Mouse (Mus musculus): ENCODE measurements at regions not wholly inside any gene's neighbourhood (a gene's known extent, or its start where the extent isn't known, plus 50 kb on each side); places are given as distances from the start of the nearest gene placed in this dataset.

GRCm38 (mm10) chr5:133601241-133601739 is 498.2 kb upstream of the Castor2 start:
- no peak for TF ChIP-seq FLI1 (IDR thresholded peaks at IDR 0.05; ENCODE audit: low read length)
- TF ChIP-seq GATA1 (IDR thresholded peaks at IDR 0.05; ENCODE audit: borderline replicate concordance, low read length), result no peak
- Histone ChIP-seq H3K4me1 (no peaks in the 10 kb centered on the region), H3K4me3 (replicated peaks) (no peak overlapping the region), H3K27me3 (replicated peaks) (no peaks in the 10 kb centered on the region), H3K36me3 (replicated peaks; ENCODE audit: low read length) (no peaks in the 10 kb centered on the region), H3K9me3 (peaks cover 74% of the 10 kb centered on the region)

- TF ChIP-seq GATA1 (IDR thresholded peaks at IDR 0.05; ENCODE audit: borderline replicate concordance, low read length) (no peak), FLI1 (IDR thresholded peaks at IDR 0.05; ENCODE audit: low read length) (no peak)
- no peak overlapping the region for H3K4me3 ChIP-seq (replicated peaks)
- peaks cover 70% of the 10 kb centered on the region for H3K9me3 ChIP-seq
- H3K4me1 ChIP-seq, result no peaks in the 10 kb centered on the region
- H3K36me3 ChIP-seq (replicated peaks; ENCODE audit: low read length), result no peaks in the 10 kb centered on the region
- H3K27me3 ChIP-seq (replicated peaks), result no peaks in the 10 kb centered on the region
Measured at GRCm38 (mm10) chr5:133600630-133601029, 498.9 kb upstream of the Castor2 start.

- Histone ChIP-seq H3K4me3 (replicated peaks) (no peak overlapping the region), H3K9me3 (peaks cover 49% of the 10 kb centered on the region), H3K4me1 (no peaks in the 10 kb centered on the region), H3K27me3 (replicated peaks) (no peaks in the 10 kb centered on the region), H3K36me3 (replicated peaks; ENCODE audit: low read length) (no peaks in the 10 kb centered on the region)
- TF ChIP-seq GATA1 (IDR thresholded peaks at IDR 0.05; ENCODE audit: borderline replicate concordance, low read length) (no peak), FLI1 (IDR thresholded peaks at IDR 0.05; ENCODE audit: low read length) (no peak)
Measured at GRCm38 (mm10) chr5:133598105-133598504, 501.4 kb upstream of the Castor2 start.

- Histone ChIP-seq H3K9me3 (peaks cover 62% of the 10 kb centered on the region), H3K36me3 (replicated peaks; ENCODE audit: low read length) (no peaks in the 10 kb centered on the region), H3K4me3 (replicated peaks) (no peak overlapping the region), H3K4me1 (no peaks in the 10 kb centered on the region), H3K27me3 (replicated peaks) (no peaks in the 10 kb centered on the region)
- TF ChIP-seq GATA1 (IDR thresholded peaks at IDR 0.05; ENCODE audit: borderline replicate concordance, low read length) (no peak), FLI1 (IDR thresholded peaks at IDR 0.05; ENCODE audit: low read length) (no peak)
Measured at GRCm38 (mm10) chr5:133586492-133586891, 513.0 kb upstream of the Castor2 start.

GRCm38 (mm10) chr5:133585181-133585580 is 514.3 kb upstream of the Castor2 start:
- H3K27me3 ChIP-seq (replicated peaks), result no peaks in the 10 kb centered on the region
- H3K4me3 ChIP-seq (replicated peaks), result no peak overlapping the region
- TF ChIP-seq FLI1 (IDR thresholded peaks at IDR 0.05; ENCODE audit: low read length) (no peak), GATA1 (IDR thresholded peaks at IDR 0.05; ENCODE audit: borderline replicate concordance, low read length) (no peak)
- no peaks in the 10 kb centered on the region for H3K4me1 ChIP-seq
- H3K36me3 ChIP-seq (replicated peaks; ENCODE audit: low read length), result no peaks in the 10 kb centered on the region
- H3K9me3 ChIP-seq, result peaks cover 60% of the 10 kb centered on the region

GRCm38 (mm10) chr5:133576595-133576994 is 522.9 kb upstream of the Castor2 start:
- Histone ChIP-seq H3K4me1 (no peaks in the 10 kb centered on the region), H3K4me3 (replicated peaks) (no peak overlapping the region), H3K27me3 (replicated peaks) (no peaks in the 10 kb centered on the region), H3K9me3 (peaks cover 68% of the 10 kb centered on the region), H3K36me3 (replicated peaks; ENCODE audit: low read length) (no peaks in the 10 kb centered on the region)
- TF ChIP-seq GATA1 (IDR thresholded peaks at IDR 0.05; ENCODE audit: borderline replicate concordance, low read length), result no peak
- TF ChIP-seq FLI1 (IDR thresholded peaks at IDR 0.05; ENCODE audit: low read length), result no peak

GRCm38 (mm10) chr5:133569096-133569495 is 530.4 kb upstream of the Castor2 start:
- H3K36me3 ChIP-seq (replicated peaks; ENCODE audit: low read length), result no peaks in the 10 kb centered on the region
- H3K27me3 ChIP-seq (replicated peaks), result no peaks in the 10 kb centered on the region
- H3K9me3 ChIP-seq, result peaks cover 63% of the 10 kb centered on the region
- H3K4me3 ChIP-seq (replicated peaks), result no peak overlapping the region
- no peaks in the 10 kb centered on the region for H3K4me1 ChIP-seq
- TF ChIP-seq FLI1 (IDR thresholded peaks at IDR 0.05; ENCODE audit: low read length) (no peak), GATA1 (IDR thresholded peaks at IDR 0.05; ENCODE audit: borderline replicate concordance, low read length) (no peak)

- no peaks in the 10 kb centered on the region for H3K4me1 ChIP-seq
- no peaks in the 10 kb centered on the region for H3K36me3 ChIP-seq (replicated peaks; ENCODE audit: low read length)
- no peak overlapping the region for H3K4me3 ChIP-seq (replicated peaks)
- H3K27me3 ChIP-seq (replicated peaks), result no peaks in the 10 kb centered on the region
- H3K9me3 ChIP-seq, result peaks cover 43% of the 10 kb centered on the region
- TF ChIP-seq FLI1 (IDR thresholded peaks at IDR 0.05; ENCODE audit: low read length) (no peak), GATA1 (IDR thresholded peaks at IDR 0.05; ENCODE audit: borderline replicate concordance, low read length) (no peak)
Measured at GRCm38 (mm10) chr5:133566506-133566905, 533.0 kb upstream of the Castor2 start.

GRCm38 (mm10) chr5:133550657-133551056 is 548.9 kb upstream of the Castor2 start:
- Histone ChIP-seq H3K36me3 (replicated peaks; ENCODE audit: low read length) (no peaks in the 10 kb centered on the region), H3K27me3 (replicated peaks) (no peaks in the 10 kb centered on the region), H3K9me3 (peaks cover 59% of the 10 kb centered on the region), H3K4me3 (replicated peaks) (no peak overlapping the region), H3K4me1 (no peaks in the 10 kb centered on the region)
- TF ChIP-seq FLI1 (IDR thresholded peaks at IDR 0.05; ENCODE audit: low read length) (no peak), GATA1 (IDR thresholded peaks at IDR 0.05; ENCODE audit: borderline replicate concordance, low read length) (no peak)

GRCm38 (mm10) chr5:133542217-133542616 is 557.3 kb upstream of the Castor2 start:
- H3K4me3 ChIP-seq (replicated peaks), result no peak overlapping the region
- H3K36me3 ChIP-seq (replicated peaks; ENCODE audit: low read length), result no peaks in the 10 kb centered on the region
- no peaks in the 10 kb centered on the region for H3K4me1 ChIP-seq
- peaks cover 46% of the 10 kb centered on the region for H3K9me3 ChIP-seq
- TF ChIP-seq GATA1 (IDR thresholded peaks at IDR 0.05; ENCODE audit: borderline replicate concordance, low read length) (no peak), FLI1 (IDR thresholded peaks at IDR 0.05; ENCODE audit: low read length) (no peak)
- H3K27me3 ChIP-seq (replicated peaks), result no peaks in the 10 kb centered on the region

GRCm38 (mm10) chr5:133532678-133533077 is 566.8 kb upstream of the Castor2 start:
- H3K4me1 ChIP-seq, result no peaks in the 10 kb centered on the region
- TF ChIP-seq GATA1 (IDR thresholded peaks at IDR 0.05; ENCODE audit: borderline replicate concordance, low read length), result no peak
- H3K36me3 ChIP-seq (replicated peaks; ENCODE audit: low read length), result no peaks in the 10 kb centered on the region
- H3K27me3 ChIP-seq (replicated peaks), result no peaks in the 10 kb centered on the region
- H3K9me3 ChIP-seq, result peaks cover 49% of the 10 kb centered on the region
- H3K4me3 ChIP-seq (replicated peaks), result no peak overlapping the region

Measured in megakaryocyte, embryonic 14.5 days (primary cell).